Mouse (Mus musculus) myocyte (in vitro differentiated cells): Measurements from ENCODE around the gene Nipal3. TPM values are rescaled to one million over a fixed set of nuclear protein-coding genes. Genes with fewer than 3 reads are reported as not detected.
A peak's percentile ranks its signal among the peaks of the same experiment; 100 is the strongest.

Experiments
- H3K27me3 ChIP-seq: one replicate; pipeline ENCODE4 v1.6.1; 2011; ENCODE audit not compliant: control insufficient read depth, insufficient read depth, insufficient read length
- H3K36me3 ChIP-seq: one replicate; pipeline ENCODE4 v1.6.1; 2011; ENCODE audit not compliant: control insufficient read depth, insufficient read depth
- H3K4me2 ChIP-seq: one replicate; pipeline ENCODE4 v1.6.1; 2011; ENCODE audit warnings: low read depth, control low read depth
- H3K4me3 ChIP-seq: one replicate; pipeline ENCODE4 v1.5.1; 2011; ENCODE audit warnings: mild to moderate bottlenecking, control low read depth, moderate library complexity
- H3K79me2 ChIP-seq: one replicate; pipeline ENCODE4 v1.6.1; 2011; ENCODE audit not compliant: control insufficient read depth, insufficient read depth
- H3ac ChIP-seq: one replicate; pipeline ENCODE4 v1.6.1; 2011; ENCODE audit not compliant: control insufficient read depth, insufficient read length
- CEBPB ChIP-seq: IDR thresholded peaks from 2 replicates; pipeline ENCODE4 v1.6.1; 2011; ENCODE audit warnings: mild to moderate bottlenecking, moderate library complexity; ENCODE audit not compliant: poor library complexity, insufficient read depth, severe bottlenecking
- E2F4 ChIP-seq: IDR thresholded peaks from one replicate; pipeline ENCODE4 v1.6.1; 2011; ENCODE audit warnings: mild to moderate bottlenecking, control low read depth, moderate library complexity; ENCODE audit not compliant: insufficient read depth
- MAX ChIP-seq: IDR thresholded peaks from one replicate; pipeline ENCODE4 v1.6.1; 2011; ENCODE audit warnings: low read depth, mild to moderate bottlenecking, control low read depth
- MYOD1 ChIP-seq, 3 experiments: IDR thresholded peaks; one replicate each; pipeline ENCODE4 v1.6.1; 2011; ENCODE audit warnings: control low read depth in 2 of 3, low read depth in 2 of 3, mild to moderate bottlenecking in 2 of 3, moderate library complexity in 1 of 3; ENCODE audit not compliant: insufficient read length in 2 of 3, control insufficient read depth in 1 of 3
- MYOG ChIP-seq, 3 experiments: IDR thresholded peaks; one replicate each; pipeline ENCODE4 v1.6.1; 2011; ENCODE audit warnings: control low read depth in 2 of 3, low read depth in 2 of 3, mild to moderate bottlenecking in 2 of 3; ENCODE audit not compliant: insufficient read length in 2 of 3, control insufficient read depth in 1 of 3, insufficient read depth in 1 of 3
- POLR2A ChIP-seq: IDR thresholded peaks from one replicate; pipeline ENCODE4 v1.6.1; 2011; ENCODE audit warnings: low read depth, mild to moderate bottlenecking, control low read depth, moderate library complexity; ENCODE audit not compliant: insufficient read length
- POLR2AphosphoS2 ChIP-seq: IDR thresholded peaks from one replicate; pipeline ENCODE4 v1.6.1; 2011; ENCODE audit warnings: low read depth, control low read depth; ENCODE audit not compliant: insufficient read length
- REST ChIP-seq: IDR thresholded peaks from one replicate; pipeline ENCODE4 v1.6.1; 2011; ENCODE audit warnings: mild to moderate bottlenecking, control low read depth, moderate library complexity; ENCODE audit not compliant: insufficient read depth, insufficient read length
- SRF ChIP-seq: IDR thresholded peaks from one replicate; pipeline ENCODE4 v1.6.1; 2011; ENCODE audit warnings: low read depth; ENCODE audit not compliant: control insufficient read depth, insufficient read length
- TCF12 ChIP-seq: IDR thresholded peaks from one replicate; pipeline ENCODE4 v1.6.1; 2011; ENCODE audit warnings: mild to moderate bottlenecking, control low read depth; ENCODE audit not compliant: poor library complexity, insufficient read depth, severe bottlenecking
- TCF3 ChIP-seq: IDR thresholded peaks from one replicate; pipeline ENCODE4 v1.6.1; 2011; ENCODE audit warnings: low read depth, control low read depth; ENCODE audit not compliant: insufficient read length
- USF1 ChIP-seq: IDR thresholded peaks from one replicate; pipeline ENCODE4 v1.6.1; 2011; ENCODE audit warnings: low read depth, mild to moderate bottlenecking, control low read depth, moderate library complexity
- polyA plus RNA-seq: library from polyadenylated mRNA; unstranded; fragments of >200 nt; fragmentation: generic; extraction: Trizol; gene quantifications from one replicate; pipeline ENCODE4 v1.2.1, GENCODE M21; 2012; ENCODE audit warnings: missing spikeins

Nipal3 gene
- polyA plus RNA-seq, 1 experiment = 5.1 TPM

GRCm38 (mm10) chr4:135508419-135509039, 13.7 kb upstream of the Nipal3 start:
- peaks cover 2% of the 10 kb centered on the region for H3K27me3 ChIP-seq
- TF ChIP-seq TCF3 (no peak), CEBPB (no peak), USF1 (no peak), SRF (no peak), E2F4 (no peak), MYOD1 (IDR thresholded peaks at IDR 0.05; ENCODE audit: control insufficient read depth in 1 of 3, insufficient read length in 2 of 3, low read depth in 2 of 3) (no peak), TCF12 (no peak), MYOG (IDR thresholded peaks at IDR 0.05; ENCODE audit: control insufficient read depth in 1 of 3, insufficient read depth in 1 of 3, insufficient read length in 2 of 3, low read depth in 2 of 3) (no peak)
- H3K4me2 ChIP-seq = peak overlapping the region; percentile 52
- no peak overlapping the region for H3ac ChIP-seq
- H3K79me2 ChIP-seq = no peaks in the 10 kb centered on the region
- no peak overlapping the region for H3K4me3 ChIP-seq
- no peaks in the 10 kb centered on the region for H3K36me3 ChIP-seq

GRCm38 (mm10) chr4:135507547-135508350, 12.9 kb upstream of the Nipal3 start:
- H3ac ChIP-seq = no peak overlapping the region
- H3K79me2 ChIP-seq = no peaks in the 10 kb centered on the region
- H3K4me2 ChIP-seq = no peak overlapping the region
- H3K36me3 ChIP-seq = no peaks in the 10 kb centered on the region
- H3K27me3 ChIP-seq = peaks cover 5% of the 10 kb centered on the region
- no peak overlapping the region for H3K4me3 ChIP-seq
- TF ChIP-seq SRF (no peak), MYOD1 (IDR thresholded peaks at IDR 0.05; ENCODE audit: control insufficient read depth in 1 of 3, insufficient read length in 2 of 3, low read depth in 2 of 3) (no peak), E2F4 (no peak), MAX (no peak), MYOG (IDR thresholded peaks at IDR 0.05; ENCODE audit: control insufficient read depth in 1 of 3, insufficient read depth in 1 of 3, insufficient read length in 2 of 3, low read depth in 2 of 3) (no peak), TCF3 (no peak), POLR2AphosphoS2 (no peak), CEBPB (no peak), USF1 (no peak), TCF12 (no peak), REST (no peak), POLR2A (no peak)

- Histone ChIP-seq H3ac (no peak overlapping the region), H3K79me2 (no peaks in the 10 kb centered on the region)
- no peak for TF ChIP-seq E2F4
- TF ChIP-seq CEBPB = no peak
- no peak for TF ChIP-seq MYOG (IDR thresholded peaks at IDR 0.05; ENCODE audit: control insufficient read depth in 1 of 3, insufficient read depth in 1 of 3, insufficient read length in 2 of 3, low read depth in 2 of 3)
- TF ChIP-seq POLR2AphosphoS2 = no peak
- TF ChIP-seq TCF3 = no peak
- no peak for TF ChIP-seq TCF12
- no peak for TF ChIP-seq POLR2A
Measured at GRCm38 (mm10) chr4:135505794-135506193, 11.0 kb upstream of the Nipal3 start.

GRCm38 (mm10) chr4:135501587-135501986, 6.7 kb upstream of the Nipal3 start:
- Histone ChIP-seq H3K36me3 (no peaks in the 10 kb centered on the region), H3K4me2 (no peak overlapping the region), H3K4me3 (no peak overlapping the region), H3K27me3 (peaks cover 5% of the 10 kb centered on the region), H3ac (no peak overlapping the region), H3K79me2 (no peaks in the 10 kb centered on the region)
- TF ChIP-seq REST (no peak), USF1 (no peak), POLR2A (no peak), MAX (no peak), POLR2AphosphoS2 (no peak), SRF (no peak), MYOD1 (IDR thresholded peaks at IDR 0.05; ENCODE audit: control insufficient read depth in 1 of 3, insufficient read length in 2 of 3, low read depth in 2 of 3) (no peak), E2F4 (no peak), MYOG (IDR thresholded peaks at IDR 0.05; ENCODE audit: control insufficient read depth in 1 of 3, insufficient read depth in 1 of 3, insufficient read length in 2 of 3, low read depth in 2 of 3) (no peak), TCF12 (no peak), TCF3 (no peak), CEBPB (no peak)

More at GRCm38 (mm10) chr4:135505794-135506193, 11.0 kb upstream of the Nipal3 start:
- Histone ChIP-seq H3K4me3 (no peak overlapping the region), H3K27me3 (peaks cover 5% of the 10 kb centered on the region), H3K36me3 (no peaks in the 10 kb centered on the region), H3K4me2 (no peak overlapping the region)
